Mouse (Mus musculus) megakaryocyte, embryonic 14.5 days (primary cell): ENCODE measurements at regions not wholly inside any gene's neighbourhood (a gene's known extent, or its start where the extent isn't known, plus 50 kb on each side); places are given as distances from the start of the nearest gene placed in this dataset.

Experiments used
- FLI1 ChIP-seq: IDR thresholded peaks from 2 replicates; pipeline ENCODE4 v1.6.1; 2012; ENCODE audit warnings: low read length, inconsistent platforms, mixed read lengths
- GATA1 ChIP-seq: IDR thresholded peaks from 3 replicates; pipeline ENCODE4 v1.6.1; 2012; ENCODE audit warnings: mixed read lengths, low read length, inconsistent platforms, borderline replicate concordance

GRCm38 (mm10) chr1:154113291-154114050, 87.5 kb upstream of the Zfp648 start:
- no peak for TF ChIP-seq GATA1
- TF ChIP-seq FLI1: no peak
